Mouse (Mus musculus) adrenal gland, postnatal 0 days (tissue): ENCODE data around the gene Gm11011. TPM values are rescaled to one million over a fixed set of nuclear protein-coding genes. Genes with fewer than 3 reads are reported as not detected.

Experiments used
- polyA plus RNA-seq: library from polyadenylated mRNA; unstranded; fragments of >200 nt; fragmentation: Nextera tagmentation; extraction: Ambion mirVana; gene quantifications from 2 replicates; pipeline ENCODE4 v1.2.1, GENCODE M21; 2015

Gene Gm11011
- not detected in 2 replicates for polyA plus RNA-seq

DNA sequence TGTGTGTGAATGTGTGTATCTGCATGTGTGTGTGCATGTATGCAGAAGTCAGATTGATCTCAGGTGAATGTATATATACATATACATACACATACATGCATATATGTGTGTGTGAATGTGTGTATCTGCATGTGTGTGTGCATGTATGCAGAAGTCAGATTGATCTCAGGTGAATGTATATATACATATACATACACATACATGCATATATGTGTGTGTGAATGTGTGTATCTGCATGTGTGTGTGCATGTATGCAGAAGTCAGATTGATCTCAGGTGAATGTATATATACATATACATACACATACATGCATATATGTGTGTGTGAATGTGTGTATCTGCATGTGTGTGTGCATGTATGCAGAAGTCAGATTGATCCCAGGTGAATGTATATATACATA, at the start of gene Gm11011:
Gene Gm11011 (minus strand): TSS at position 101 of the 400 bp plus-strand sequence.

DNA sequence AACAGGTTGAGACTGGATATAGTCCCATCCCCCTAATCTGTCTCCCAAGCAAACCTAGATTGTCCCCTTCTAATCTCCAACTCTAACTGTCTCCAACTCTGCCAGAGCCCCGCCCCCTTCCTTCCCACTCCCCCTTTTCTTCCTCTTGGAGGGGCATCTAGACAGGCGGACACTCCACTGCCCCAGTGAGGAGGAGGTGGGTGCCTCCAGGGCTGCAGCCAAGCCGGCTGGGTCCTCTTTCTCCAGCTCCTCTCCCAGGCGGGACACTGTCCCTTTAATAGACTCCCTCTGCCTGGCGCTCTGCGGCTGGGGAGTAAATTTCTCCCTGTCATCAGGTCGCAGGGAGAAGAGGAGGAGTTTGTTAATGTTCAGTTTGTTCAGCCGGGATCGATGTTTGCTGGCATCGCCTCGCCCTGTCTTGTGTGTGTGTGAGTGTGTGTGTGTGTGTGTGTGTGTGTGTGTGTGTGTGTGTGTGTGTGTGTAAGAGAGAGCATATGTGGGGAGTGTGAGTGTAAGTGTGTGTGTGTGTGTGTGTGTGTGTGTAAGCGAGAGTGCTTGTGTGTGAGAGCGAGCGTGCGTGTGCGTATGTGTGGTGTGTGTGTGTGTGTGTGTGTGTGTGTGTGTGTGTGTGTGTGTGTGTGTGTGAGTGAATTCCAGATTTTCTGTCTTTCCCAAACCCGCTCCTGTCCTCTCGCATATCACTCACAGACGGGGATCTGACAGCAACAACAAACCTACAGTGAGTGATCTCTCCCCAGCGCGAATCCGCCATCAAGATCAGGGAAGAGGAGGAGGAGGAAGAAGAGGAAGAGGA, 45.0 kb upstream of the Gm11011 start, which contains the start of gene Tshz2:
Gene Tshz2 (plus strand): TSS at position 676 of the 814 bp plus-strand sequence.

Other genes starting within 250 kb of the Gm11011 start
- 17.1 and 19.0 TPM in 2 replicates for gene Tshz2, start 45.3 kb upstream of the Gm11011 start, polyA plus RNA-seq